In the genomic region with DNA sequence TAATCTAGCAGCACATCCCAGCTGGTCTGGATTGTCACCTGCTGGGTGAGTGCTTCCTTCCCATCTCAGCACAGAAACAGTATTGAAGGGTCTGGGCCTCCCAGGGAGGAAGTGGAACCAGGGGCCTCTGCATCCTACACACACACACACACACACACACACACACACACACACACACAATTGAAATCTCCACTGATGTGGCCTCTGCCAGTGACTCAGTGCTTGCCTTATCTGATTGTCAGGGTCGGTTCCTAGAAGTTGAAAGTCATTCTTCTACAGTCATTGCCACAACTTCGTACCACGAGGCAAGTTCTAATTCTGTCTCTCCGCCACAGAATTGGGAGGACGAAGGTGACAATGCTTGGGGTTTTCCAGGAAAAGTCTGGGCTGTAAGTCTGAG, we compare ENCODE assay signal across 1 mouse cellular context.
TF ChIP-seq lines count a peak whose summit lies in the region.

No protein-coding gene starts in this region.

TF ChIP-seq in MEL, 35 proteins besides CTCF, POLR2A, EP300 and RAD21 (continued from another document):
- TF ChIP-seq ETS1 (IDR thresholded peaks at IDR 0.05; ENCODE audit: low read depth, low read length) (peak; percentile 31; the same call in 1 of the 2 replicates), MAFK (IDR thresholded peaks at IDR 0.05; ENCODE audit: borderline replicate concordance, low read depth, low read length) (no peak), USF1 (IDR thresholded peaks at IDR 0.05; ENCODE audit: low read depth, low read length) (no peak)
